In the genomic region with DNA sequence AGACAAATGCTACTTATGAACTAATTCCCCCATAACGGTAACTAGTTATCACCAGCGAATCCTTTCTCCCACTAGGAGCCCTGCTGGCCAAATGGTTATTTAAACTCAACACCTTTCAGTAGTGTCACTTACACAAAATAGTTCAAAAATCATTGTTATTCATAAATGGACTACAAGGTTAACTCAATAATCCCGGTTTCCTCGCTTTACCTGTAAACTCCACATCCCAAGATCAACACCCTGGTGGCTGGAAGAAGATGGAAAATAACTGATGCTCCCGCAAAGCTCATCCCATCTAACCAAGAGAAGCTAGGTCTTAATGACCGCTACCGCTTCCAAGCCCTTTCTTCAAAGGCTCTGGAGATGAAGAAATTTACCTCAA, we compare ENCODE assay signal across 8 mouse cellular contexts. TPM values are rescaled to one million over a fixed set of nuclear protein-coding genes. Genes with fewer than 3 reads are reported as not detected.
A peak's percentile ranks its signal among the peaks of the same experiment; 100 is the strongest.
DNase-seq lines count a peak whose midpoint lies in the region; ATAC-seq lines count a peak whose summit lies in the region.

No protein-coding gene starts in this region.

- WGBS in kidney, embryonic 15.5 days, result 2% methylated on average over 7 of the region's 7 CpGs
- WGBS in hindbrain, embryonic 14.5 days, result 1% methylated on average over 7 of the region's 7 CpGs
- WGBS in midbrain, embryonic 13.5 days, result under 1% methylated on average over 7 of the region's 7 CpGs

- peaks cover 14% of the 10 kb centered on the region for H3K4me1 ChIP-seq in kidney, embryonic 15.5 days
- H3K4me1 ChIP-seq in hindbrain, embryonic 14.5 days (replicated peaks; ENCODE audit: control insufficient read depth, insufficient read depth, low read length), result no peaks in the 10 kb centered on the region; the same call in 1 of the 2 replicates
- peaks cover 18% of the 10 kb centered on the region for H3K4me1 ChIP-seq in midbrain, embryonic 13.5 days (replicated peaks)

- no peak for DNase-seq in kidney, adult 11 months
- DNase-seq in hindbrain, embryonic 14.5 days (ENCODE audit: low spot score), result peak; percentile 59
- no peak for DNase-seq in testis, postnatal 10 days (ENCODE audit: low spot score)
- DNase-seq in left cerebral cortex, adult 18-20 months (ENCODE audit: low spot score in 2 of 2), result no peak

- H3K4me2 ChIP-seq in kidney, embryonic 15.5 days, result peak overlapping the region; percentile 67
- H3K4me2 ChIP-seq in hindbrain, embryonic 14.5 days (replicated peaks), result peak overlapping the region; percentile 63
- H3K4me2 ChIP-seq in midbrain, embryonic 13.5 days (replicated peaks), result peak overlapping the region; percentile 60

- no peaks in the 10 kb centered on the region for H3K27me3 ChIP-seq in kidney, embryonic 15.5 days
- no peaks in the 10 kb centered on the region for H3K27me3 ChIP-seq in hindbrain, embryonic 14.5 days (ENCODE audit: control insufficient read depth, insufficient read depth, low read length)
- H3K27me3 ChIP-seq in midbrain, embryonic 13.5 days, result no peaks in the 10 kb centered on the region

- no peaks in the 10 kb centered on the region for H3K9me3 ChIP-seq in kidney, embryonic 15.5 days (replicated peaks)
- no peaks in the 10 kb centered on the region for H3K9me3 ChIP-seq in hindbrain, embryonic 14.5 days (ENCODE audit: control insufficient read depth, low read length)
- H3K9me3 ChIP-seq in midbrain, embryonic 13.5 days, result no peaks in the 10 kb centered on the region

- ATAC-seq in kidney, embryonic 15.5 days (replicated peaks; ENCODE audit: low FRiP score), result no peak
- peak; percentile 8; the same call in 1 of the 2 replicates for ATAC-seq in common myeloid progenitor, adult 5-6 weeks (replicated peaks; ENCODE audit: low read depth, poor library complexity, severe bottlenecking)
- peak; percentile 22; the same call in 1 of the 2 replicates for ATAC-seq in hindbrain, embryonic 14.5 days (ENCODE audit: low FRiP score)
- ATAC-seq in midbrain, embryonic 13.5 days, result no peak
- no peak for ATAC-seq in monocyte, adult 5-6 weeks (replicated peaks; ENCODE audit: insufficient number of reproducible peaks, low FRiP score, low TSS enrichment, poor library complexity, severe bottlenecking)

- H3K36me3 ChIP-seq in kidney, embryonic 15.5 days, result no peaks in the 10 kb centered on the region
- H3K36me3 ChIP-seq in hindbrain, embryonic 14.5 days (replicated peaks; ENCODE audit: control insufficient read depth, insufficient read depth), result no peaks in the 10 kb centered on the region
- H3K36me3 ChIP-seq in midbrain, embryonic 13.5 days, result no peaks in the 10 kb centered on the region

- peak overlapping the region; percentile 97 for H3K27ac ChIP-seq in kidney, embryonic 15.5 days
- H3K27ac ChIP-seq in hindbrain, embryonic 14.5 days, result peak overlapping the region; percentile 39; the same call in 1 of the 2 replicates
- H3K27ac ChIP-seq in midbrain, embryonic 13.5 days, result peak overlapping the region; percentile 78; the same call in 1 of the 2 replicates

- H3K9ac ChIP-seq in kidney, embryonic 15.5 days, result peak overlapping the region; percentile 95
- H3K9ac ChIP-seq in hindbrain, embryonic 14.5 days, result peak overlapping the region; percentile 62
- H3K9ac ChIP-seq in midbrain, embryonic 13.5 days (replicated peaks), result peak overlapping the region; percentile 62

- peak overlapping the region; percentile 67 for H3K4me3 ChIP-seq in kidney, embryonic 15.5 days (replicated peaks)
- H3K4me3 ChIP-seq in hindbrain, embryonic 14.5 days (replicated peaks; ENCODE audit: low read length), result peak overlapping the region; percentile 67
- peak overlapping the region; percentile 98 for H3K4me3 ChIP-seq in midbrain, embryonic 13.5 days (replicated peaks)

RNA-seq across cellular contexts. Expression of a gene that starts 0.3 kb away (rescaled TPM):
- 18.9 and 19.4 TPM in 2 replicates for polyA plus RNA-seq in kidney, embryonic 15.5 days (2015; fragmentation: Nextera tagmentation; extraction: Ambion mirVana)
- 23.0 and 23.9 TPM in 2 replicates for total RNA-seq in common myeloid progenitor, adult 5-6 weeks (2017)
- polyA plus RNA-seq in hindbrain, embryonic 14.5 days (2014; fragmentation: Nextera tagmentation; extraction: Ambion mirVana), result 8.7 and 11.9 TPM in 2 replicates
- polyA plus RNA-seq in midbrain, embryonic 13.5 days (2015; fragmentation: Nextera tagmentation; extraction: Ambion mirVana), result 10.0 and 11.4 TPM in 2 replicates
- total RNA-seq in monocyte, adult 5-6 weeks (2017), result 2.8 to 7.6 TPM (median 6.0 TPM) in 3 replicates
- total RNA-seq in left cerebral cortex, adult 18-20 months (2021), result 10 to 100 TPM; 21.3 to 25.4 TPM

RNA-seq across cellular contexts. Expression of a gene that starts 0.5 kb away (rescaled TPM):
- 182 and 189 TPM in 2 replicates for polyA plus RNA-seq in kidney, embryonic 15.5 days (2015; fragmentation: Nextera tagmentation; extraction: Ambion mirVana)
- total RNA-seq in common myeloid progenitor, adult 5-6 weeks (2017), result 723 and 854 TPM in 2 replicates
- 30.8 and 33.9 TPM in 2 replicates for polyA plus RNA-seq in hindbrain, embryonic 14.5 days (2014; fragmentation: Nextera tagmentation; extraction: Ambion mirVana)
- 91.4 and 94.1 TPM in 2 replicates for polyA plus RNA-seq in midbrain, embryonic 13.5 days (2015; fragmentation: Nextera tagmentation; extraction: Ambion mirVana)
- 273 to 382 TPM (median 309 TPM) in 3 replicates for total RNA-seq in monocyte, adult 5-6 weeks (2017)
- total RNA-seq in left cerebral cortex, adult 18-20 months (2021), result 1 to 10 TPM; 3.9 to 5.1 TPM

RNA-seq across cellular contexts. Expression of a gene that starts 40.5 kb away (rescaled TPM):
- polyA plus RNA-seq in kidney, embryonic 15.5 days (2015; fragmentation: Nextera tagmentation; extraction: Ambion mirVana), result 123 and 139 TPM in 2 replicates
- total RNA-seq in common myeloid progenitor, adult 5-6 weeks (2017), result 30.8 and 46.2 TPM in 2 replicates
- 38.2 and 38.5 TPM in 2 replicates for polyA plus RNA-seq in hindbrain, embryonic 14.5 days (2014; fragmentation: Nextera tagmentation; extraction: Ambion mirVana)
- 77.0 and 80.6 TPM in 2 replicates for polyA plus RNA-seq in midbrain, embryonic 13.5 days (2015; fragmentation: Nextera tagmentation; extraction: Ambion mirVana)
- total RNA-seq in monocyte, adult 5-6 weeks (2017), result 10.0 to 13.3 TPM (median 10.2 TPM) in 3 replicates
- total RNA-seq in left cerebral cortex, adult 18-20 months (2021), result 10 to 100 TPM; 11.0 to 11.2 TPM

Comparison
In these comparisons a context has a peak if more than half of its experiments do, and no peak if none do; other contexts are left out.
1. ATAC-seq: peak in common myeloid progenitor, adult 5-6 weeks (single experiment) and hindbrain, embryonic 14.5 days (single experiment); none in kidney, embryonic 15.5 days (single experiment), midbrain, embryonic 13.5 days (single experiment) and monocyte, adult 5-6 weeks (single experiment).
2. H3K27ac ChIP-seq: peak in every context shown above with its lines; median percentile 97 in kidney, embryonic 15.5 days; 78 in midbrain, embryonic 13.5 days; 39 in hindbrain, embryonic 14.5 days.
3. RNA of a gene that starts 0.5 kb away (total RNA-seq): 723 to 854 TPM in common myeloid progenitor, adult 5-6 weeks and 273 to 382 TPM in monocyte, adult 5-6 weeks; 3.9 to 5.1 TPM in left cerebral cortex, adult 18-20 months; every median in the first group is over 10 times any median in the second.
4. Peak in every context shown above with its lines, with median percentiles within 50 percentile points of each other: H3K4me2 ChIP-seq, H3K4me3 ChIP-seq and H3K9ac ChIP-seq.